Mouse (Mus musculus): ENCODE measurements around the gene 1110004F10Rik. TPM values are rescaled to one million over a fixed set of nuclear protein-coding genes. Genes with fewer than 3 reads are reported as not detected.

Gene 1110004F10Rik
- polyA plus RNA-seq, 1 experiment: 47.4 TPM

DNA sequence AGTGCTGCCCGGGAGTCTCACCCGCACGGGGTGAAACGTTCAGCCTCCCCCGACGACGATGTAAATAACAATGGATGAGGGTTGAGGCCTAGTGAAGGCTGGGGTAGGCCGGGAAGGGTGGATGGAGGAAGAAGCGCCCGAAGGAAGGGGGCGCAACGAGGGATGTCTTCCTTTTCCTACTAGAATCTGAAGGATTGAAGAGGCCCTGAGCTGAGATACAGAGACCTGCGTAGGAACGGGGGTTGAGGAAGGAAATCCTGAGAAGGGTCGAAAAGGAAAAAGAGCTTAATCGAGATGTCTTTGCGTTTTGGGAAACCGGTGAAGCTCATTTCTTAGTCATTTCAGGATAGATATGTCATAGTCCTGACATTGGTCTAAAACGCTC, 54.3 kb downstream of the 1110004F10Rik start:
- no peak for TF ChIP-seq POLR2A (IDR thresholded peaks at IDR 0.05; ENCODE audit: control insufficient read depth, low read depth, low read length)
- TF ChIP-seq CTCF (IDR thresholded peaks at IDR 0.05; ENCODE audit: control insufficient read depth, insufficient read depth, insufficient replicate concordance, low read depth, low read length): no peak
- H3K27me3 ChIP-seq (ENCODE audit: control insufficient read depth, insufficient read depth, low read length): no peaks in the 10 kb centered on the region

GRCm38 (mm10) chr7:116099952-116100528, 60.8 kb downstream of the 1110004F10Rik start:
- Histone ChIP-seq H3K36me3 (ENCODE audit: control insufficient read depth, insufficient read depth, low read length) (peaks cover 1% of the 10 kb centered on the region), H3K4me3 (ENCODE audit: control insufficient read depth, low read depth, low read length) (no peak overlapping the region), H3K27ac (ENCODE audit: control insufficient read depth, insufficient read depth, low read depth, low read length) (no peak overlapping the region), H3K27me3 (ENCODE audit: control insufficient read depth, insufficient read depth, low read length) (no peaks in the 10 kb centered on the region), H3K4me1 (ENCODE audit: control insufficient read depth, insufficient read depth, low read length) (no peaks in the 10 kb centered on the region)
- TF ChIP-seq POLR2A (IDR thresholded peaks at IDR 0.05; ENCODE audit: control insufficient read depth, low read depth, low read length) (no peak), CTCF (IDR thresholded peaks at IDR 0.05; ENCODE audit: control insufficient read depth, insufficient read depth, insufficient replicate concordance, low read depth, low read length) (no peak)

More for the DNA sequence above, 54.3 kb downstream of the 1110004F10Rik start:
- Histone ChIP-seq H3K4me1 (ENCODE audit: control insufficient read depth, insufficient read depth, low read length) (peaks cover 2% of the 10 kb centered on the region; the same call in 1 of the 2 replicates), H3K4me3 (ENCODE audit: control insufficient read depth, low read depth, low read length) (peak overlapping the region; percentile 99), H3K36me3 (ENCODE audit: control insufficient read depth, insufficient read depth, low read length) (no peaks in the 10 kb centered on the region), H3K27ac (ENCODE audit: control insufficient read depth, insufficient read depth, low read depth, low read length) (peak overlapping the region; percentile 99)

- Histone ChIP-seq H3K4me3 (ENCODE audit: control insufficient read depth, low read depth, low read length) (no peak overlapping the region), H3K4me1 (ENCODE audit: control insufficient read depth, insufficient read depth, low read length) (no peaks in the 10 kb centered on the region), H3K36me3 (ENCODE audit: control insufficient read depth, insufficient read depth, low read length) (peaks cover 1% of the 10 kb centered on the region), H3K27me3 (ENCODE audit: control insufficient read depth, insufficient read depth, low read length) (no peaks in the 10 kb centered on the region), H3K27ac (ENCODE audit: control insufficient read depth, insufficient read depth, low read depth, low read length) (no peak overlapping the region)
- TF ChIP-seq CTCF (IDR thresholded peaks at IDR 0.05; ENCODE audit: control insufficient read depth, insufficient read depth, insufficient replicate concordance, low read depth, low read length) (no peak), POLR2A (IDR thresholded peaks at IDR 0.05; ENCODE audit: control insufficient read depth, low read depth, low read length) (no peak)
Measured at GRCm38 (mm10) chr7:116103091-116103490, 63.9 kb downstream of the 1110004F10Rik start.

- H3K4me1 ChIP-seq (ENCODE audit: control insufficient read depth, insufficient read depth, low read length): no peaks in the 10 kb centered on the region
- no peak overlapping the region for H3K4me3 ChIP-seq (ENCODE audit: control insufficient read depth, low read depth, low read length)
- no peaks in the 10 kb centered on the region for H3K27me3 ChIP-seq (ENCODE audit: control insufficient read depth, insufficient read depth, low read length)
- no peak for TF ChIP-seq POLR2A (IDR thresholded peaks at IDR 0.05; ENCODE audit: control insufficient read depth, low read depth, low read length)
- TF ChIP-seq CTCF (IDR thresholded peaks at IDR 0.05; ENCODE audit: control insufficient read depth, insufficient read depth, insufficient replicate concordance, low read depth, low read length): no peak
- no peak overlapping the region for H3K27ac ChIP-seq (ENCODE audit: control insufficient read depth, insufficient read depth, low read depth, low read length)
- no peaks in the 10 kb centered on the region for H3K36me3 ChIP-seq (ENCODE audit: control insufficient read depth, insufficient read depth, low read length)
Measured at GRCm38 (mm10) chr7:116110661-116111060, 71.5 kb downstream of the 1110004F10Rik start.

DNA sequence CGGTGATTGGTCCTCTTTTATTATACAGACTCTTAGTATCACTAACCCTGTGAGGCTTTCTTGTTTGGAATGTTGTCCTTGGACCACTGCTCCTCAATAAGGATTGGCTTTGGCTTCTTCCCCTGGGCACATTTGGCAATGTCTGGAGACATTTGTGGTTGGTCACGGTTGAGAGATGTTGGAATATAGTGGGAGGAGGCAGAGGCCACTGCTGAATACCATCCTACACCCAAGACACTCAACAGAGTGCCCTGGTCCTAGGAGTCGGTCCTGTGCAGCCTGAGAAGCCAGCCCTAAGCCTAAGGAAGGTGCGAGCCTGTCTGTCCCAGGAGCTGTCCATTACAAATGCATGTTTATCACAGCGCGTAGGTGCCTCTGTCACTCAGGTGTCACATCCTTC, 72.3 kb downstream of the 1110004F10Rik start:
- Histone ChIP-seq H3K4me1 (ENCODE audit: control insufficient read depth, insufficient read depth, low read length) (no peaks in the 10 kb centered on the region), H3K4me3 (ENCODE audit: control insufficient read depth, low read depth, low read length) (no peak overlapping the region)
- no peak for TF ChIP-seq POLR2A (IDR thresholded peaks at IDR 0.05; ENCODE audit: control insufficient read depth, low read depth, low read length)
- TF ChIP-seq CTCF (IDR thresholded peaks at IDR 0.05; ENCODE audit: control insufficient read depth, insufficient read depth, insufficient replicate concordance, low read depth, low read length): no peak

GRCm38 (mm10) chr7:116115216-116115930, 76.2 kb downstream of the 1110004F10Rik start:
- Histone ChIP-seq H3K4me3 (ENCODE audit: control insufficient read depth, low read depth, low read length) (no peak overlapping the region), H3K36me3 (ENCODE audit: control insufficient read depth, insufficient read depth, low read length) (no peaks in the 10 kb centered on the region), H3K27me3 (ENCODE audit: control insufficient read depth, insufficient read depth, low read length) (no peaks in the 10 kb centered on the region), H3K27ac (ENCODE audit: control insufficient read depth, insufficient read depth, low read depth, low read length) (no peak overlapping the region), H3K4me1 (ENCODE audit: control insufficient read depth, insufficient read depth, low read length) (no peaks in the 10 kb centered on the region; the same call in 1 of the 2 replicates)
- no peak for TF ChIP-seq CTCF (IDR thresholded peaks at IDR 0.05; ENCODE audit: control insufficient read depth, insufficient read depth, insufficient replicate concordance, low read depth, low read length)
- no peak for TF ChIP-seq POLR2A (IDR thresholded peaks at IDR 0.05; ENCODE audit: control insufficient read depth, low read depth, low read length)

More for the DNA sequence above, 72.3 kb downstream of the 1110004F10Rik start:
- Histone ChIP-seq H3K27me3 (ENCODE audit: control insufficient read depth, insufficient read depth, low read length) (no peaks in the 10 kb centered on the region), H3K27ac (ENCODE audit: control insufficient read depth, insufficient read depth, low read depth, low read length) (no peak overlapping the region), H3K36me3 (ENCODE audit: control insufficient read depth, insufficient read depth, low read length) (no peaks in the 10 kb centered on the region)

GRCm38 (mm10) chr7:116115991-116116390, 76.8 kb downstream of the 1110004F10Rik start:
- H3K4me3 ChIP-seq (ENCODE audit: control insufficient read depth, low read depth, low read length): no peak overlapping the region
- TF ChIP-seq CTCF (IDR thresholded peaks at IDR 0.05; ENCODE audit: control insufficient read depth, insufficient read depth, insufficient replicate concordance, low read depth, low read length) (no peak), POLR2A (IDR thresholded peaks at IDR 0.05; ENCODE audit: control insufficient read depth, low read depth, low read length) (no peak)
- no peak overlapping the region for H3K27ac ChIP-seq (ENCODE audit: control insufficient read depth, insufficient read depth, low read depth, low read length)
- H3K27me3 ChIP-seq (ENCODE audit: control insufficient read depth, insufficient read depth, low read length): no peaks in the 10 kb centered on the region
- H3K36me3 ChIP-seq (ENCODE audit: control insufficient read depth, insufficient read depth, low read length): no peaks in the 10 kb centered on the region
- no peaks in the 10 kb centered on the region; the same call in 1 of the 2 replicates for H3K4me1 ChIP-seq (ENCODE audit: control insufficient read depth, insufficient read depth, low read length)

Data from testis, adult 2 months (tissue).